Mouse (Mus musculus) heart, embryonic 12.5 days (tissue): Measurements from ENCODE around the gene Upk3a. TPM values are rescaled to one million over a fixed set of nuclear protein-coding genes. Genes with fewer than 3 reads are reported as not detected.
"Not testable (repeated sequence)": the region's sequence is repeated elsewhere in the genome, so short reads cannot be mapped to it uniquely, and the experiment has no call there.

Source experiments
- ATAC-seq: fragments of 200-750 bp; cut with Nextera tagmentation; 2 replicates; pipeline ENCODE4 v1.8.0; 2017; ENCODE audit warnings: moderate TSS enrichment, moderate library complexity; ENCODE audit not compliant: insufficient number of reproducible peaks, low FRiP score
- H3K27ac ChIP-seq: fragments of 300-500 bp; sonication (generic); 2 replicates; pipeline ENCODE4 v1.5.1; 2016; ENCODE audit warnings: mild to moderate bottlenecking, moderate library complexity; ENCODE audit not compliant: poor library complexity, severe bottlenecking
- H3K27me3 ChIP-seq: fragments of 300-500 bp; sonication (generic); replicated peaks from 2 replicates; pipeline ENCODE4 v1.6.1; 2016; ENCODE audit warnings: mild to moderate bottlenecking, moderate library complexity
- H3K36me3 ChIP-seq: fragments of 300-500 bp; sonication (generic); 2 replicates; pipeline ENCODE4 v1.6.1; 2016; ENCODE audit warnings: mild to moderate bottlenecking, moderate library complexity
- H3K4me1 ChIP-seq: fragments of 300-500 bp; sonication (generic); replicated peaks from 2 replicates; pipeline ENCODE4 v1.6.1; 2016; ENCODE audit warnings: mild to moderate bottlenecking
- H3K4me2 ChIP-seq: fragments of 300-500 bp; sonication (generic); 2 replicates; pipeline ENCODE4 v1.6.1; 2016; ENCODE audit warnings: mild to moderate bottlenecking, moderate library complexity
- H3K4me3 ChIP-seq: fragments of 300-500 bp; sonication (generic); 2 replicates; pipeline ENCODE4 v1.5.1; 2016; ENCODE audit warnings: mild to moderate bottlenecking
- H3K9ac ChIP-seq: fragments of 300-500 bp; sonication (generic); 2 replicates; pipeline ENCODE4 v1.6.1; 2016; ENCODE audit warnings: mild to moderate bottlenecking, moderate library complexity
- H3K9me3 ChIP-seq: fragments of 300-500 bp; sonication (generic); replicated peaks from 2 replicates; pipeline ENCODE4 v1.6.1; 2016; ENCODE audit warnings: mild to moderate bottlenecking, moderate library complexity
- WGBS: fragments of 180-500 bp; shearing (Covaris S2); methylation state at CpG from one replicate; pipeline ENCODE4 v1.1.7; 2016; 5-methylcytosine and 5-hydroxymethylcytosine counted together
- polyA plus RNA-seq: library from polyadenylated mRNA; unstranded; fragments of >200 nt; fragmentation: Nextera tagmentation; extraction: Ambion mirVana; gene quantifications from 2 replicates; pipeline ENCODE4 v1.2.1, GENCODE M21; 2016

Gene Upk3a
- polyA plus RNA-seq, 1 experiment from 2014 or later = not detected

DNA sequence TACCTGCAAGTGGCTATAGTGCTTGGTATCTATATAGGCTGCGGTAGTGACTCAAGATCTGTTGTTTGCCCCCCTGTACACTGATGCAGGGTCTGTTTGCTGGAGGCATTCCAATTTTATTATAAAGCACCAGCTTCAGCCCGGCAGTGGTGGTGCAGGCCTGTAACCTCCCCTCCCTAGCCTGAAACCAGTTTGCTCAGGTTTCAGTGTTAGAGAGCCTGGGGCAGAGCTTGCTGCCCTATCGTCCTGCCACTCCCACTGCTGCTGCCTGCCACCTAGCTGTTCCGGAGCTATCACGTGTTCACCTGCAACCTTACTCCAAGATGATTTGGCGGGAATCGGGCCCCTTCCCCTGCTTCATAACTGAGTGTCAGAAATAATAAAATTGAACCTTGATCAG is 17.0 kb downstream of the Upk3a start:
- not testable (repeated sequence) for H3K4me2 ChIP-seq, H3K4me3 ChIP-seq, H3K9me3 ChIP-seq, H3K36me3 ChIP-seq, H3K27ac ChIP-seq, H3K9ac ChIP-seq, ATAC-seq
- WGBS = 40% methylated on average over 7 of the region's 7 CpGs
- H3K4me1 ChIP-seq = peaks cover 16% of the 10 kb centered on the region
- H3K27me3 ChIP-seq = peaks cover 17% of the 10 kb centered on the region; the same call in 1 of the 2 replicates

DNA sequence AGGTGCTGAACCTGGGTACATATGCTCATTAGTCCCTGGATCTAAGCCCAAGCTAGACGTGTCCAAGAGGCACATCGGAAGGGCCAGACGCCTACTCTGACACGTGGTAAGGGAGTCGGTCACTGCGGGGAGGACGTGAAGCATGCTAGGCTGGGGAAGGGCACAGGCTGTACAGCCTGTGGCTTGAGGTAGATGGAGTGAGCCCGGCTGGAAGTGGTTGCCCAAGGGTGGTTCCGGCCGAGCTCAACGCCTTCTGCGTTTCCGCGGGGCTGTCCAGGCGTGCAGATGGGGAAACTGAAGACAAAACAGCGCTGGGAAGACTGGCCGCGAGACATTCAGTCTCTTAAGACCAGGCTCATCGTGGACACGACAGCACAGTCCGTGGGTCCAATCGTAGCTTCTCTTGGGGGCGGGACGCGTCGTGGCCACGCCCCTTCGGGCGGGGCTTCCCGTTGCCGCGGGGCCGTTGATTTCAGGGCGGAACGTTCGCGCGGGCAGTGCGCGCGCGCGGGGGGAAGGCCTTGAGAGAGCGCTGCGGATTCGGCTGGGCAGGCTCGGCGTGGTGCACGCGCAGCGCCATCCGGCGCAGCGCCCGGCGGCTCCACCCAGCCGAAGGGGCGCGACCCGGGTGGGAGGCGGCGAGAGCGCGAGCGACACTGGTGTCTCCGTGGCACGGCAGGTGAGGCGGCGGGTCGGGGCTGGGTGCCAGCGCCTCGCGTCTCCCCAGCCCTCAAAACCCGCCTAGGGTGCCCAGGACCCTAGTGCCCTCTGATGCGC is 19.8 kb downstream of the Upk3a start:
- WGBS = under 1% methylated on average over 74 of the region's 75 CpGs
- peak overlapping the region; percentile 92 for H3K9ac ChIP-seq
- peak; percentile 95 for ATAC-seq
- no peaks in the 10 kb centered on the region for H3K9me3 ChIP-seq
- no peak overlapping the region; the same call in 1 of the 2 replicates for H3K27ac ChIP-seq
- peak overlapping the region; percentile 93 for H3K4me2 ChIP-seq
- H3K4me3 ChIP-seq = peak overlapping the region; percentile 94
- peaks cover 17% of the 10 kb centered on the region; the same call in 1 of the 2 replicates for H3K27me3 ChIP-seq
- H3K36me3 ChIP-seq = no peaks in the 10 kb centered on the region
- peaks cover 23% of the 10 kb centered on the region for H3K4me1 ChIP-seq

DNA sequence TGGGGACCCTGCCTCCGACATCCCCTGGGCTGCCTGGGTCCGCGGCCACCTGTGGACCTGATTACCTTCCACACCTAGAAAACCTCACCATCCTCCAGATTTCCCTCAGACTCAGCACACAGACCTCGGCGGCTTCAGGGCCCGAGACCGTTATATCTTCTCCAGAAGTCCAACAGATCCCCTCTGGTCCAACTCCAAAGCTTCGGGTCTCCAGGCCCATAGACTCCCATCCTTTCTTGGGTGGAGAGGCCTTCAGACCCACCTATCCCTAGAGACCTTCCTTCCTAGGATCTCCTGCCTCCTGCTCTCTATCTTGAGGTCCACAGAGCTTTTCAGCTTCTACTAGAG is 20.4 kb downstream of the Upk3a start:
- WGBS = 8% methylated on average over 8 of the region's 8 CpGs
- Histone ChIP-seq H3K9ac (peak overlapping the region; percentile 92), H3K9me3 (no peaks in the 10 kb centered on the region), H3K4me3 (peak overlapping the region; percentile 94), H3K4me2 (peak overlapping the region; percentile 93), H3K4me1 (peaks cover 27% of the 10 kb centered on the region), H3K27ac (no peak overlapping the region; the same call in 1 of the 2 replicates), H3K27me3 (peaks cover 17% of the 10 kb centered on the region; the same call in 1 of the 2 replicates), H3K36me3 (no peaks in the 10 kb centered on the region)
- peak; percentile 3; the same call in 1 of the 2 replicates for ATAC-seq

DNA sequence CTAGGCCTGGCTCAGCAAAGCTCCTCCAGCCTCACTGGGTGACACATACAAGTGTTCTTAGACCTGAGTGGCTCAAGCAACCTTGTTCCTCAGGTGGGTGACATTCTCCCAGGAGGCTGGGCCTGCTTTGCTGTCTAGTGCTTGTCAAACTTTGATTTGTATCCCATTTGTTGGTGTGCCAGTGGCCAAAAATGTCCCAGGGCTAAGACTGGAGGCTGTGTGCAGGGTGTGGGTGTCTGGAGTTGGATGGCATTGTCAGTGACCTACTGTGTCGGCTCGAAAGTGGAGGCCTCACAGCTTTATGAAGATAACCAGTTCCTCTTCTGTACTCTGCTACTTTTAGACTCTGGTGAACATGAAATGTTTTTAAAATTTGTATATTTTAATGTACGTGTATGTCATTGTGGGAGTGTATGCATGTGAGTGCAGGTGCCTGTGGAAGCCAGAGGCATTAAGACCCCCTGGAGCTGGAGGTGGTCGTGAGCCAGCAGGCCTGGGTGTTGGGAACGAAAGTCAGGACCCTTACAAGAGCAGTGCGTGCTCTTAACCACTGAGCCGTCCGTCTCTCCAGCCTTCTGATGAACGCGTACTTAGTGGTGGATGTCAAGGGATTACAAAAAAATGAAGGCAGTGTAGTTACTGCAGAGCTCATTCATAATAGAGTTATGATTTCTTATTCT is 24.7 kb downstream of the Upk3a start:
- 72% methylated on average over 10 of the region's 10 CpGs for WGBS
- peaks cover 39% of the 10 kb centered on the region for H3K4me1 ChIP-seq
- H3K9ac ChIP-seq = no peak overlapping the region

GRCm38 (mm10) chr15:85042361-85042954 is 25.5 kb downstream of the Upk3a start:
- H3K4me3 ChIP-seq = no peak overlapping the region
- peak overlapping the region; percentile 73 for H3K27ac ChIP-seq
- H3K27me3 ChIP-seq = no peaks in the 10 kb centered on the region
- H3K9me3 ChIP-seq = no peaks in the 10 kb centered on the region
- peaks cover 38% of the 10 kb centered on the region for H3K4me1 ChIP-seq
- peak; percentile 63 for ATAC-seq
- H3K4me2 ChIP-seq = 0 out of 2 replicates have a peak overlapping the region, but pooled peaks have one; percentile 3
- WGBS = 18% methylated on average over 4 of the region's 4 CpGs
- peaks cover 27% of the 10 kb centered on the region for H3K36me3 ChIP-seq
- no peak overlapping the region for H3K9ac ChIP-seq

More for the DNA sequence above, 24.7 kb downstream of the Upk3a start:
- H3K27me3 ChIP-seq = no peaks in the 10 kb centered on the region
- H3K4me3 ChIP-seq = no peak overlapping the region
- peaks cover 19% of the 10 kb centered on the region for H3K36me3 ChIP-seq
- no peak for ATAC-seq
- no peaks in the 10 kb centered on the region for H3K9me3 ChIP-seq
- peak overlapping the region; percentile 57 for H3K27ac ChIP-seq
- no peak overlapping the region for H3K4me2 ChIP-seq

DNA sequence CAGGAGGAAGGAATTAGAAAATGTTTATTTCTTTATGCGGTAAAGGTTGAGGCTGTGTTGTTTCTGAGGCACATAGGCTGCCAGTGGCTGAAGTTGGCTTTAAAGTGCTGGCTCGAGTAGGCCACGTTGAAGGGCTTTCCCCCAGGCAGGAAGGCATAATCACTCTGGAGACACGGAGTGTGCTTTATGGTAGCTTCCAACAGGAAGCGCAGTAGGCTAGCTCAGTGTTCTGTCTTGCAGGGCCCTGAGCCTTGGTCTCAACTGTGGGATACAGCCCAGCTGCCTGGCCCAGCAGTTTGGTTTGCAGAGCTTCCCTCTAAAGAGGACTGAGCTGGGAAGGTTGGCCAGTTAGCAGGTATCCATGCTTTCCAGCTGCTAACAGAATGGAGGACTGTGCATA is 26.2 kb downstream of the Upk3a start:
- no peak for ATAC-seq
- no peak overlapping the region for H3K4me3 ChIP-seq
- WGBS = 54% methylated on average over 5 of the region's 5 CpGs

GRCm38 (mm10) chr15:85043761-85044160 is 26.8 kb downstream of the Upk3a start:
- H3K36me3 ChIP-seq = peaks cover 40% of the 10 kb centered on the region
- WGBS = 58% methylated on average over 5 of the region's 5 CpGs
- H3K9me3 ChIP-seq = no peaks in the 10 kb centered on the region
- H3K27ac ChIP-seq = no peak overlapping the region; the same call in 1 of the 2 replicates
- ATAC-seq = no peak
- H3K4me3 ChIP-seq = no peak overlapping the region
- H3K9ac ChIP-seq = no peak overlapping the region
- no peaks in the 10 kb centered on the region for H3K27me3 ChIP-seq
- no peak overlapping the region for H3K4me2 ChIP-seq
- peaks cover 29% of the 10 kb centered on the region for H3K4me1 ChIP-seq

More for the DNA sequence above, 26.2 kb downstream of the Upk3a start:
- Histone ChIP-seq H3K9ac (no peak overlapping the region), H3K4me2 (no peak overlapping the region), H3K4me1 (peaks cover 31% of the 10 kb centered on the region), H3K9me3 (no peaks in the 10 kb centered on the region), H3K27ac (peak overlapping the region; percentile 73), H3K27me3 (no peaks in the 10 kb centered on the region), H3K36me3 (peaks cover 34% of the 10 kb centered on the region)

DNA sequence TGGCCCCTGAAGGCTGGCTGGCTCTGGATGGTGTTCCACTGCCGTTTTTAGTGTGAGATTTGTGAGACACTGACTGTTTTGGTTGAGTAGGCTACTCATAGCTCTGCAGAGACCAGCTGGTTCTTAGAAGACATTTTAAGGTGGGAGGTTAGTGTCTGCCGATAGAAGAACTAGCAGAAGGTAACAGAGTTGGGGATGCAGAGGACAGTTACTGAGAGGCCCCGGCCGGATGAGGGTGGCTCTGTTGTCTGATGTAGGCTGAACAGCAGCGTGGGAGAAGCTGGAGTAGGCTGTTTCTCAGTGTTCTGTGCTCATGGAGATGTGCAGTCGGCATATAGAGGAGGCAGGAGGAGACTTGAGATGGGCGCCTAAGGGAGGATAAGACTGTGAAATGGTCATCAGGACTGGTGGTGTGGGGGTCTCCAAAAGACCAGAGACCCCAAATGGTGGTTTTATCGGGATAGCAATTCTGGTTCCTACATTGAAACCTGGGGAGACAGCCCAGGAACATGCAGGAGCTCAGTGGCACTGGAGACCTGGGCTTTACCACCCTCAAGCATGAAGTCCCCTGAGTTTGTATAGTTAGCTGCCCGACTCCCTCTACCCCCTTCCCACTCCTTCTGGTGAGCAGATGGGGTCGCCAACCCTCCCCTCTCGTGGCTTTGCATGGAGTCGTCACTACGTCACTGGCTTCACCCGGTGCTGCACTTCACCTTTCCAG is 29.4 kb downstream of the Upk3a start:
- Histone ChIP-seq H3K4me1 (peaks cover 26% of the 10 kb centered on the region), H3K4me3 (no peak overlapping the region), H3K4me2 (no peak overlapping the region), H3K36me3 (peaks cover 65% of the 10 kb centered on the region), H3K9me3 (no peaks in the 10 kb centered on the region), H3K27ac (no peak overlapping the region), H3K9ac (no peak overlapping the region), H3K27me3 (no peaks in the 10 kb centered on the region)
- 83% methylated on average over 14 of the region's 14 CpGs for WGBS
- no peak for ATAC-seq

- WGBS = 85% methylated on average over 4 of the region's 4 CpGs
- no peak overlapping the region for H3K27ac ChIP-seq
These were observed 30.9 kb downstream of the Upk3a start for GRCm38 (mm10) chr15:85047865-85048264.

GRCm38 (mm10) chr15:85049758-85050157 is 32.8 kb downstream of the Upk3a start:
- Histone ChIP-seq H3K4me3 (no peak overlapping the region), H3K27ac (no peak overlapping the region), H3K4me1 (no peaks in the 10 kb centered on the region), H3K27me3 (no peaks in the 10 kb centered on the region), H3K36me3 (peaks cover 91% of the 10 kb centered on the region), H3K4me2 (no peak overlapping the region), H3K9me3 (no peaks in the 10 kb centered on the region), H3K9ac (no peak overlapping the region)
- no peak for ATAC-seq
- WGBS = 92% methylated on average over 1 of the region's 1 CpGs

More at GRCm38 (mm10) chr15:85047865-85048264, 30.9 kb downstream of the Upk3a start:
- no peaks in the 10 kb centered on the region for H3K27me3 ChIP-seq
- peaks cover 12% of the 10 kb centered on the region for H3K4me1 ChIP-seq
- H3K9ac ChIP-seq = no peak overlapping the region
- H3K4me3 ChIP-seq = no peak overlapping the region
- peaks cover 80% of the 10 kb centered on the region for H3K36me3 ChIP-seq
- H3K4me2 ChIP-seq = no peak overlapping the region
- no peak for ATAC-seq
- H3K9me3 ChIP-seq = no peaks in the 10 kb centered on the region
